Mouse (Mus musculus): ENCODE results near the gene Klra8.
"Not testable (repeated sequence)": the region's sequence is repeated elsewhere in the genome, so short reads cannot be mapped to it uniquely, and the experiment has no call there.

Klra8 gene

DNA sequence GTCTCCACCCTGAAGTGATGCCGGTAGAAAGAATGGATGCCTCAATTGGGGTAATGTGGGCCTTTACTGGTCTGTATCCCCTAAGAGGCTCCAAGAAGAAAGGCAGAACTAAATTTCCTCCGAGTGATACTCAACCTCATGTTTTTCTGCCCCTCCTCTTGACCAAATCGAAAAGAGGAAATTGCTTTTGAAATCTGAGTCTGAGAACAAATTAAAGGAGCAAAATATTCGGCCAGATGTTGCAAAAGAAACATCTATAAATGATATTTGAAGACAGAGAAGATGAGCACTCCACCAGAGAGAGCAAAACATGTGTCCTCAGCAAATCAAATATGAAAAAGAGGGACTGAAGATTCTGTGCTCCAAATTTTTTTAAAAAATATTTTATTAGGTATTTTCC is at the start of gene Klra8:
Gene Klra8, minus strand, starts transcription at position 101 of the 400 bp plus-strand sequence.
- DNase-seq (ENCODE audit: low read depth, low spot score) = not testable (repeated sequence)

DNA sequence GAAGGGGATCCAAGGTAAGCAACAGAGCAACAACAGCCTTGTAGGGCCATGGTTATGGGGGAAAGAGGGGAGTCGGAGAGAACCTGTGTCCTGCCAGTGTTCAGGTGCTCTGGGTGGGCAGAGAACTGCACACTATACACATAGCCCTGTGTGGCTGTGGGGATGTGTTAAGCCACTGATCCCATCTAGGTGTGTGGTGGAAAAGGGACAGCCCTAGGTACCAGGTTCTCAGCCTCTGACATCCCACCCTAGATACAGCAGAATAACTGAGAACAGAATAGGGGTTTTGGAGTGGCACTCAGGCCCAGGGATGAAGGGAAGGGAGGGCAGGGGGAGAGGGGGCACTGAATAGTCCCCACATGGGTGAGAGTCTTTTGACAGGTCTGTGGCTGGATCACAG is 19.2 kb downstream of the Klra8 start:
- DNase-seq (ENCODE audit: low read depth, low spot score) = no peak

DNA sequence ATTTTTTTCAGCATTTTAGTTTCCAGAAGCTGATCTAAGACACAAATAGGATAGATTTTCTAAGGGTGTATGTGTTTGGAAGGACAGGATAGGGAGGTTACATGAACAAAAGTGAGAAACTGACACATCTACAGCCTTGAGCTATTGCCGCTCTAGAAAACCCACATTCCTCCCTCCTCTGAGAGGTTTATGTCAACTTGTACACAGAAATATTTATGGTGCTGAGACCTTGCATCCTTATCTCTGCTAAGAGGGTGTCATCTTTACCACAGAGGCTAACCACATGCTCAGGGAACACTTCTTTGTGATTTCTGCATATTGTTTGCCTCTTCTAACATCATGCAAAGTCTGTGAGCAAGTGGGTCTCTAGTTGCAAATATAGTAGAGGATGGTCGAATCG is 27.0 kb downstream of the Klra8 start:
- not testable (repeated sequence) for DNase-seq (ENCODE audit: low read depth, low spot score)

DNA sequence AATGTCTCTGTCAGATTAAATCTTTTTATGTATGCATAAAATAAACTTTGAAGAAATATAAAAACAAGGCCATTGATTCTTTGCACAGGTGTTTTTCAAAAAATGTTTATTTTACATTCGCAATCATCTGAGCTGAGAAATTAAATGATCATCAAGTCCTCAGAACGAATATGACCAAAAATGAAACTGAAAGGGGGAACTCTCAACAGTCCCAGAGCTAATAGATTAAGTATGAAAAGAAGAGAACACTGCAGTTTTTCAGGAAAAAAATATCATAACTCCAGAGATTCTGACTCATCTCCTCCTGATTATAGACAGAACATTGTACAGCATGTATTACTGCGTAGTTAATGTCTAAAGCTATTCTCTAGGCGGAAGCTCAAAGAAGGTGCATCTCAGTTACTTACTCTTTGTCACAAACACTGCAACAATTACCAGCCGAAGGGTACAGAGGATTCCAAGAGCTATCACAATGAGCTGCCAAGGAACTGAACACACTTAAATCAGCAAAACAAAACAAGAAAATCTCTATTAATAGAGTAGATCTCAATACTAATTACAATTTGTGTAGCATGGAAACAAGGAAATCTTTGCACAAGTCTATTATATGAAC is 37.3 kb downstream of the Klra8 start:
- no peak for DNase-seq (ENCODE audit: low read depth, low spot score)

DNA sequence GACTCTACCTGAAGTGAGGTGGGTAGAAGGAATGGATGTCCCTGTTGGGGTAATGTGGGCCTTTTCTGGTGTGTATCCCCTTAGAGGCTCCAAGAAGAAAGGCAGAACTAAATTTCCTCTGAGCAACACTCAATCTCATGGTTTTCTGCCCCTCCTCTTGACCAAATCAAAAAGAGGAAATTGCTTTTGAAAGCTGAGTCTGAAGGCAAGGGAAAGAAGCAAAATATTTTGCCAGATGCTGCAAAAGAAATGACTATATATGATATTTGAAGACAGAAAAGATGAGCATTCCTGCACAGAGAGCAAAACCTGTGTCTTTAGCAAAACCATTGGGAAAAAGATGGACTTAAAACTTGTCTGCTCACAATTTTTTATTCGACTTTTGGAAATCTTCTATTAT is 62.5 kb downstream of the Klra8 start, which contains the start of gene Klra4:
Gene Klra4, minus strand, starts transcription at position 101 of the 400 bp plus-strand sequence.
- not testable (repeated sequence) for DNase-seq (ENCODE audit: low read depth, low spot score)

Data from R1 (cell line).